Mouse (Mus musculus) forebrain, embryonic 16.5 days (tissue): Measurements from ENCODE around the gene Specc1. TPM values are rescaled to one million over a fixed set of nuclear protein-coding genes. Genes with fewer than 3 reads are reported as not detected.

Experiments used
- polyA plus RNA-seq: library from polyadenylated mRNA; unstranded; fragments of >200 nt; fragmentation: Nextera tagmentation; extraction: Ambion mirVana; gene quantifications from 2 replicates; pipeline ENCODE4 v1.2.1, GENCODE M21; 2015

Specc1 gene
- polyA plus RNA-seq, 1 experiment from 2014 or later: 9.4 TPM

Other genes with a start within 250 kb of the Specc1 start
- gene Slc5a10, start 235.9 kb upstream of the Specc1 start, polyA plus RNA-seq: not detected in 2 replicates
- gene Prpsap2, start 194.7 kb upstream of the Specc1 start, polyA plus RNA-seq: 59.3 and 69.4 TPM in 2 replicates
- gene Ulk2, start 101.7 kb upstream of the Specc1 start, polyA plus RNA-seq: 38.7 and 41.3 TPM in 2 replicates
- 13.0 and 15.0 TPM in 2 replicates for gene Akap10, start 26.5 kb upstream of the Specc1 start, polyA plus RNA-seq